Mouse (Mus musculus): ENCODE measurements around the gene Rabggtb.

The Rabggtb gene

DNA sequence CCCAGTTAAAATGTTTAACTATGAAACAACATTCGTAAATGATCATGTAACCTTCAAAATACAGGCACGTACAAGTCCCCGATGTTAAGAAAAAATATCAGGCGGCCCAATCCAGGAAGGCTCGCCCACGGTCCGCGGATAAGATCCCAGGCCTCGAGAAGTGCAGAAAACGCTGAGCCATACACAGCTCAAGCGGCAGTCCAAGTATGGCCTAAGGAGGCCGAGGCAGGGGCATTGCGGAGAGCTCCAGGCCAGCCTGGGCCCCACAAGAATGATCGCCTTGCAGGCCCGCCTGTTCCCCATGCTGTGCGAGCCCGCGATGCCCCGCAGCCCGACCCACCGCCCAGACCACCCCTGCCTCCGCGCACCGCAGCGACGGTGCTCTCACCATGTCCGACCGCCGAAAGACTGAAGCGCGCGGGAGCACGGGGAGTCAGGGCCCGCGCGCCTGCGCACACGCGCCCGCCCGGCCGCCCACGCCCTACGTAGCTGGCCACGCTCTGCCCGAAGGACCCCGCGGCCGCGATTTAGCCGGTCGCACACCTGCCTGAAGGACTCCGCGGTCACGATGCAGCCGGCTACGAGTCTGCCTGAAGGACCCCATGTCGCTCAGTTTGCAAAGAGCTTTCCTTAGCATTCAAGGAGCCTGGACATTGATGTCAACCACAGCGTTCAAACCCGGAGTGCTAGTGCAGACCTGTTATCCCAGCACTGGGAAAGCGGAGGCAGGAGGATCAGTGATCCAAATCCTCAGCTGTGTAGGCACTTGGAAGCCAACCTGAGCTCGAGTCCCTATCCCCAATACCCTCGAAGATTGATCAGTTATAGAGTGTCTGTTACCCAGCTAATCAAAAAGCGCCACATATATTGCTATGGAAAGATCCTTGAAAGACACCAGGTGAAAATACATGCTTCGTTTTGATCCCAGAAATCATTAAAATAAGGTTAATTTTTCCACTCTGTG lies at the start of gene Rabggtb:
Gene Rabggtb (minus strand): TSS at position 464 of the 964 bp plus-strand sequence.
- DNase-seq = peak; percentile 96

- DNase-seq = peak; percentile 39
These were observed 49.0 kb upstream of the Rabggtb start for GRCm38 (mm10) chr3:153961632-153962389.

DNA sequence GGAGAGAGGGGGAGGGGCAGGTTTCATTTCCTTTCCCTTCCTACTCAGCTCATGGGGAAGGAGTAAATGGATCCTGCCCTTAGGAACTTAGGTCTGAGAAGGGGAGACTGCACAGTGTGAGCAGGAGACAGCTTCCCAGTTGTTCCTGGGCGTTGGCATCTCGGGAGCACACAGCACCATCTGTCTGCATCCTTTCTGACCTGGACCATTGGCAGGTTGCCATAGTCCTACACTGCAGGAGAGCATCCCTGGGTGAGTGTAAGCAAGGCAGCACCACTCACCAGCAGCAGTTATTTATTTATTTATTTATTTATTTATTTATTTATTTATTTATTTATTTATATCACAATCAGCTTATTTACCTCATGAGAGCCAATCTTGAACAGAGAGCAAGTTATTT lies 48.1 kb upstream of the Rabggtb start:
- DNase-seq = no peak

GRCm38 (mm10) chr3:153959731-153960207 lies 47.0 kb upstream of the Rabggtb start:
- no peak for DNase-seq

DNA sequence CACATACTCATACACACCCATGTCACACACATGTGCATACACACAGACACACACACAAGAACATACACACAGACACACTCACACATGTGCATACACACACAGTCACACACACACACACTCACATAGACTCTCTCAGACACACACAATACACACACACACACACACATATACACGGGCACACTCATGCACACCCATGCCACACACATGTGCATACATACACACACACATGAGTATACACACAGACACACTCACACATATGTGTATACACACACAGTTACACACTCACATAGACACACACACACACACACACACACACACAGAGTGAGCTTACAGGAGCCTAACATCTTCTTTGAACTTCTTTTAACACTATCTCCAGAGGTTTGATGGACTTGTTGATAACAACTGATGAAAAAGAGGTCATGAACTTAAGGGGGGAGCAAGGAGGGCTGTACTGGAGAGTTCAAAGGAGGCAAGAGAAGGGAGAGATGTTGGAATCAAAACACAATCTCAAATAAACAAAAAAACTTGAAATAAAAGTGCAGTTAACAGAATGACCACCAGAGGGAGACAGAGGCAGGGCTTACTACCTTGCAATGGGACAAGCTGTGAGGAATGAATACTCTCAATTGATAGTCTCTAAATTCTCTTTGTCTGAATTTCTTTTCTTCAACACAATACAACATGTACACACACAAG lies 46.4 kb upstream of the Rabggtb start:
- no peak for DNase-seq

DNA sequence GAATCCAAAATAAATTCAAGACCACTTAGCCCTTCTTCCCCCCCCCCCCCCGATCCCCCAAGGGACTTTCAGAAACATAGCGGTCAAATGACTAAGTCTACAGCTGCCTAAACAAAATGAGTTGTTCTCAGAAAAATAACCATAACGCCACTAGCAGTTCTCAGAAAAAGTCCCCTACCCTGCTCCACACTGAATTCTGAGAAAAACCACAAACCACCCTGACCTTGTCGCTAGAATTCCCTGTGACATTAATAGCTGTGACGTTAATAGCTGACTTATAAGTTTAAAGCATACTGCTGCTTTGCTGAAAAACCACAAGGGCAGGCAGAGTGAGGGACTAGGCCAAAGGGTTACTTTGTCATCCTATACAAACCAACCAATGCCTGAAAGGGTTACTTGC lies 45.1 kb upstream of the Rabggtb start:
- no peak for DNase-seq

DNA sequence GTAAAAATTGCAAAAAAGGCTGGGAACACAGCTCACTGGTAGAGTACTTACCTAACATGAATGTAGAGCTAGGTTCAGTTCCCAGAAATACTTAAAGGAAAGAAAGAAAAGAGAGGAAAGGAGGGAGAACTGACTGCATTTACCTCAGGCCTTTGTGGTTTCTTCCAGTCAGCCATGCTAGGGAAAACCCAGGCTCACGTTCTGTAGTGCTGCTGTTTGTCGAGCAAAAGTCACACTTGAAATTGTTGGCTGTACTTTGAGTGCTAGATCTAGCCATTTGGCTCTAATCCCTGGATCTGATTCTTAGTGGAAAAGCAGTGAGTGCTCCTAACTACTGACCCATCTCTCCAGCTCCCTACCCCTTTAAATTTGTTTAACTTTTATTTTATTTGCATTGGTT lies 35.4 kb upstream of the Rabggtb start:
- no peak for DNase-seq

GRCm38 (mm10) chr3:153947271-153947670 lies 34.5 kb upstream of the Rabggtb start:
- no peak for DNase-seq

DNA sequence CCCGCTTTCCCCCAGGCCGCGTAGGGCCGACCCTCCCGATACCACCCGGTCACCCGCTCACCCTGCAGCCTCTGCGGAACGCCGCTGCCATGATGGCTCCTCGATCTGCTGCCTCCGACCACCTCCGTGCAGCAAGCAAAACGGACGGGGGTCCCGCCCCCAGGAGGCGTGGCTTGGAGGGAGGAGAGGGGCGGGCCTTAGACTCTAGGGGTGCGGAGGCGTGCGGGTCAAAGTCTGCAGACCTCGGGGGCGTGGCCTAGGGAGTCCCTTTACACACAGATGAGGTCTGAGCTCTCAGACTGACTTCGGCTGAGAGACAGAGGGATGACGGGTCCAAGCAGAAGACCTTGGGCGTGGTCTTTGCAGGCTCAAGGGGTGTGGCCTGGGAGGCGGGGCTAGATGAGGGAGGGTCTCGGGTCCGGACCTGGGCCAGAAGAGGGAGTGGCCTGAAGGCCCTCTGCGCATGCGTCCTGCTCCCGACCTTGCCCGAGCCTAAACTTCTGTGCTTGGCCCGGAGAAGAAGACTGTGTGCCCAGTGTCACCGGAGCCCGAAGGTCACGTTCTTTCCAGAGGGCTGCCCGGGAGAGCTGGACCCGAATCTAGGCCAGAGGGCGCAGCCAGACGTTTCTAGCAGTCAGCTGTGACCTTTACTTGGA lies 31.7 kb upstream of the Rabggtb start, which contains the start of gene Acadm:
Gene Acadm (minus strand): TSS at position 298 of the 656 bp plus-strand sequence.
- peak; percentile 99 for DNase-seq

DNA sequence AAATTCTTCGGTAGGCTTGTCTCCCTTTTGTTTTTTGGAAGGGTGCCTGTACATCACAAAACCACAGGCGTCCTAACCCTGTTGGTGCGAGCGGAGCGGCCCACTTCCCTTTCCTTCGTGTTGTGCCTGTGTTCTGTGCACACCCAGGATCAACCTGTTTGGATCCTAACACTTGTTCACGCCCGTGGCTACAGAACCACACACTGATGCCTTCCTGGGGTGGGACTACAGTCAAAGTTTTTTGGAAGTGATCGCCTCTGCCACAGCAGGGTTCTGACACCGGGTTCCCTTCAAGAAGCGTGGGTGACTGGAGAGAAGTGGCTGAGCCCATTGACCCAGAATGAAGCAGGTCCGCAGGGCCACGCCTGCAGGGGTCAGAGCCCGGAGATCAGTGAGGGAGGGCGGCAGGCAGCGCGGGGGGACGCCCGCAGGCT lies 31.1 kb upstream of the Rabggtb start:
- DNase-seq = no peak

DNA sequence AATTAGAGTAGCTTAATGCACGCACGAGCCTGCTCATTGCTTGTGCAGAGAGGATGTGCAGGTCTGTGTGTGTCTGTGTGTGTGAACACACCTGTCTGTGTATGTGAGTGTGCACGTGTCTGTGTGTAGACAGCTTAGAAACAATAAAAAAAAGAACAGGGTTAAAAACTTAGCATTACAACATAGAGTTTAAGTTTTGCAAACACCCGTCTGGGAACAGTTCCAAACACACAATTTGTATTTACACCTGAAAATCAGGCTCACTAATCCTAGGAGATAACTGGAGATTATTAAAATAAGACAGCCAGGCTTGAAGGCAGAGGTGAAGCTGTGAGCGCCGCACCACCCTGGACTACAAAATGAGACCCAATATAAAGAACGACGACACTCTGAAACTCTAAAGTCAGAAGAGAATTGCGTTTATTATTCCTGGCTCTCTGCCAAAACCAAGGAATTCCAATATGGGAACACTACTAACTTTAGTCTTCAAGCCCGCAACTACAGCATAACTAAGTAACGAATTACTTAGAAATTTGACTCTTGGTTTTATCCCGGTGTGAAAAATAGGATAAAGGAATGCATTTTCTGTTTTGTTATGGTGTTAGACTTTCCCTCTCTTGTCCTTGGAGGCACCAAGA lies 30.3 kb upstream of the Rabggtb start:
- no peak for DNase-seq

GRCm38 (mm10) chr3:153941613-153942012 lies 28.8 kb upstream of the Rabggtb start:
- no peak for DNase-seq

DNA sequence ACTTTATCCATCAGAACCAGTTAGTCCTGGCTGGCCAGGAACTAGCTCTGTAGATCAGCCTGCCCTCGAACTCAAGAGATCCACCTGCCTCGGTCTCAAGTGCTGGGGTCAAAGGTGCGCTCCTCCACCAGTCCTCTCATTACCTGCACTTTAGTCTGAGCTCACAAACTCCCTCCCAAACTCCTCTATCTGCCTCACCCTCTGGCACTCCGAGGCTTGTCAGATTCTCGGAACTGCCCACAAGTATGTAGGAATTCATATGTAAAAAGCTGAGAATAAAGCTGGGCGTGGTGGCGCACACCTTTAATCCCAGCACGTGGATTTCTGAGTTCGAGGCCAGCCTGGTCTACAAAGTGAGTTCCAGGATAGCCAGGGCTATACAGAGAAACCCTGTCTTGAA lies 27.7 kb upstream of the Rabggtb start:
- DNase-seq = no peak

DNA sequence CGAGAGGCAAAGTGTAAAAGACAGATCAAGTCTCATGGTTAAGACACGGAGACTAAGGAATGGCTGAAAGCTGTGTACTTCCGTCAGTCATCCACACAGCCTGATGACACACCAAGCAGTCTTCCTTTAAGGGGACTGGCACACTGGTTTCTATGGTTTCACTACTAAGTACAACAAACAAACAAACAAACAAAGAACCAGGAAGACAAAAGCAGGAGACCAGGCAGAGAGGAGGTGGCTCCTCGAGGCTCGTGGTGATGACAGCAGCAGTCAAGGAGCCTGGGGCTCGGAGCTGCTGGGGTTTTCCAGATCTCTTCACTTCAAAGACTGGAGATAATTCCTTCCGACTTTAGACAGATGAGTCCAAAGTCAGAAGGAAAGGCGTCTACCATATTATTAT lies 27.2 kb upstream of the Rabggtb start:
- DNase-seq = no peak

DNA sequence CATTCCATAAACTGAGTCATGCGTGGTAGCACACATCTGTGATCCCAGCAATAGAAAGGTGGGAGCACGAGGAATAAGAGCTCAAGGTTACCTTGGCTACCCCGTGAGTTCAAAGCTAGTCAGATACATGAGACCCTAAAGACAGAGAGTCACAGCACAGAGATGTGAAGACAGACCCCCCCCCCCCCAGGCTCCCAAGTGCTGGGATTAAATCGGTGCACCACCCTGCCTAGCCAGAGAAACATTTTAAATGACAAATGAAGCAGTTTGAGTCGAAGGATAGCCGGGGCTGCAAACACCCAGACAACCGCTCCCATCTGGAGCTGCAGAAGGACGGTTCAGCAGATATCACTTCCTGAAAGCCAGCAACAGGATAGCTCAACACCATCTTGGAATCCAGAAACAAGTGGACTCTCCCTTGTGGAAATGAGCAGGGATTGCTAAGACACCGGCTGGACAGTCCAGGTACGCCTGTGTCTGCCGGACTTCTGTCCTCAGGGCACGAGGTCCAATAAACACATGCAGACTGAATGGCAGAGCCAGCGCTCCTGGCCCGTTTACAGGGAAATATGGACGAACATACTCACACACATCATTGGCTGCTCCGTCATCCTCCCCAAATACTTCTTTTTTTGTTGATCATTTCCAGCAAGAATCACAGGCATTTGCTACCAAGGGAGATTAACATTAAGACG lies 24.5 kb upstream of the Rabggtb start:
- no peak for DNase-seq

DNA sequence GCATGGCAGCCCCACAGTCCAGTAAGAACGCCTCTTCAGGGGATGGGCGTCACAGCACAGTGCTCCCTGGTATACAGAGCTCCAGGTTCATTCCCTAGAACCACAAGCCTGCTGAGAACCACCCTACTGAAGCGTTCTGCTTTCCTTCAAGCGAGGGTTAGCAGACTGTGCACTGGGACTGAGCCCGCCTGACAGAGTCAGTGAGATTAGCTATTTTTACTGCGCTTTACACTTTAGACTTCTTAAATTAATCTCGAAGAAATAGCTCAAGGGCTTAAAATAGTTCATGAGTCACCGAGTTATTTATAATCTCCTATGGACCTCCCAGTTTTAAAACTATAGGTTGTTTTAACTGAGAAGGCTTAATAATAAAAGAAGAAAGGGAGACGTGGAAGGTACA lies 23.1 kb upstream of the Rabggtb start:
- no peak for DNase-seq

- DNase-seq = no peak
These were observed 19.7 kb upstream of the Rabggtb start for GRCm38 (mm10) chr3:153932461-153932860.

- no peak for DNase-seq
These were observed 16.7 kb upstream of the Rabggtb start for GRCm38 (mm10) chr3:153929526-153929925.

- no peak for DNase-seq
These were observed 13.5 kb upstream of the Rabggtb start for GRCm38 (mm10) chr3:153926333-153926732.

- DNase-seq = no peak
These were observed 8.5 kb upstream of the Rabggtb start for GRCm38 (mm10) chr3:153921147-153921910.

Measured in liver (tissue).